Mouse (Mus musculus): ENCODE measurements around the gene Mmd.

DNA sequence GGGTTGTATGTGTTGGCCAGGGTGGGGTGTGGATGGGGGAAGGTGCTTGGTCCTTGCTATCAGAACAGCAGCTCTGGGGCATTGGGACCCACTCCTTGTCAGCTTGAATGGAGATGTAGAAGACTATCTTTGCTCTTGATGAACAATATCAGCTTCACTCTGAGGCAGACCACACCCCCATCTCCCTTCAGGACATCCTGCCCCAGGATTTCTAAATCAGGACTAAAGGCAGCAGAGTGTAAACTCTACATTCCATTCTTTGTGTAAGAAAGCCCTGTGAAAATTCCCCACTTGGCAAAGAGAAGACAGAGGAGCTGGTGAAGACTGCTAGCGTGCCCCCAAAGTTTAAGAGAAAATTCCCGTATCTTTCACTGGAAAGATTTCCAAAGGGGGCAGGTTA lies 18.6 kb upstream of the Mmd start:
- no peak for TF ChIP-seq CTCF (IDR thresholded peaks at IDR 0.05; ENCODE audit: extremely low read depth, insufficient read length, insufficient replicate concordance, low read depth, low read length)
- TF ChIP-seq POLR2A (IDR thresholded peaks at IDR 0.05; ENCODE audit: low read depth, low read length): no peak
